Mouse (Mus musculus) thymus, postnatal 14 days (tissue): Measurements from ENCODE around the gene H2-Oa.

Source experiments
- DNase-seq: peaks from one replicate; pipeline ENCODE4 v3.0.0; 2021

The H2-Oa gene

DNA sequence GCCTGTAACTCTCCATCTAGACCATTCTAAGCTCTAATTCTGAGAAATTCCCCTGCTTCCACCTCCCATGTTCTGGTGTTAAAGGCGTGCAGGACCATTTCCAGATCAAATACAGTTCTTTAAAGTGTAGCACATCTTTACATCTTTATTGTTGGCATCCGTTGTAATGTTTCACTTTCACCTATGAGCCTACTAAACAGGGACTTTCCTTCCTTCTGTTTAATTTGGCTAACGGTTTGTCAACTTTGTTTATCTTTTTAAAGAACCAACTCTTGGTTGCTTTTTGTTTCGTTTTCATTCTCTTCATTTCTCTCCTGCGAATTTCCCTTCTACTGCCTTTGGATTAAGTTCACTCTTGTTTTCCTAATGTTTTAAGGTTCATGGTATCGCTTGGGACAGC lies 10.7 kb downstream of the H2-Oa start:
- DNase-seq, result no peak

DNA sequence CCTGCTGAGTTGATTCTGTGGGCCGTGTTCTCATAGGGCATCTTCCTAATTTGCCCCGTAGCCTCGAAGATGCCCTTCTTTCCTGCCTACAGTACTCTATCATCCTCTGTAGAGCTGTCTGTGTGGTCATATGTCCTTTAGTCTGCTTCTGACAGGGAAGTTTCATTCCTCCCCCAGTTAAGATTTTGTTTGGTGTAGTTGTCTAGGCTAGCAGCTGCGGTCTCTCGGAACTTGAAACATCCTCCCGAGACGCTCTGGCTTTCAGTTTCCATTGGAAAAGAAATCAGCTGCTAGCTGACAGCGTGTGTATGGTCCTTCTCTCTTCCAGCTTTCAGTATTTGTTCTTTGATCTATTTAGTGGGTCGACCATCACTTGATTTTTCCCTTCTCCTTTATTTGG lies 12.7 kb downstream of the H2-Oa start:
- DNase-seq, result no peak

DNA sequence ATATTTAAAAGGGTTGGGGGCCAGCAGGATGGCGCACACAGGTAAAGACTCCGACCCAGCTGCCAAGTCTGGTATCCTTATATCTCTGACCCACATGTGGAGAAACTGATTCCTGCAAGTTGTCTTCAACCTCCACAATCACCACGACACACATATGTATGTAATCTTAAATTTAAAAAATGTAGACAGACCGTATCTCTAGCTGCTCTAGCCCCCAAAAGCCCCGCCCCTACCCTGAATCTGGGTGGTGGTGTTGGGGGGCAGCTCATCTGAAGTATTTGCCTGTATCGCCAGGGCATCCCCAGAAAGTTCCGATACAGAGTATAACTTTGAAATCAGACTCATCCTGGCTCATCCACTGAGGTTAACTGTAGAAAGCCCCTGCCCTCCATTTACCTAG lies 14.4 kb downstream of the H2-Oa start:
- no peak for DNase-seq

DNA sequence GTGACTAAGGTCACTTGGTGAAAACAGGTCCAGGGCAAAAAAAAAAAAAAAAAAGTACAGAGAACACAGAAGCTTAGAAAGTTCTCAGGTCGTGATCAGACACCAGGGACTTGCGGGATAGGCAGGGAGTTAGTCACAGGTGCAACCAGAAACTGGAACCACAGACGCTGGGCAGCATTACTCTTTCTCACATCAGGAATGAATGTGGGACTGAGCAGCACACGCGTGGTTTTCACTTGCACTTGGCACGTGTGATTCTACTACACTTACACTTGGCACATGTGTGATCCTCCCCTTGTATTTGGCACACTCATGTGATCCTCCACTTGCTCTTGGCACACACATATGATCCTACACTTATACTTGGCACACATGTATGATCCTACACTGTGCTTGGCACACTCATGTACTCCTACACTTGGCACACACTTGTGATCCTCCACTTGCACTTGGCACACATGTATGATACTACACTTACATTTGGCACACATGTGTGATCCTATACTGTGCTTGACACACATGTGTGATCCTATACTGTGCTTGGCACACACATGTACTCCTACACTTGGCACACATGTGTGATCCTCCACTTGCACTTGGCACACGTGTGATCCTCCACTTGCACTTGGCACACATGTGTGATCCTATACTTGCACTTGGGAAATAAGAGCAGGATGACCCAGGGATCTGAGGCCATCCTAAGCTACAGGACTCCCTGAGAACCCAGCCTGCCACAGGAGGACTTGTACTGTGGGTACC lies 15.1 kb downstream of the H2-Oa start:
- no peak for DNase-seq

DNA sequence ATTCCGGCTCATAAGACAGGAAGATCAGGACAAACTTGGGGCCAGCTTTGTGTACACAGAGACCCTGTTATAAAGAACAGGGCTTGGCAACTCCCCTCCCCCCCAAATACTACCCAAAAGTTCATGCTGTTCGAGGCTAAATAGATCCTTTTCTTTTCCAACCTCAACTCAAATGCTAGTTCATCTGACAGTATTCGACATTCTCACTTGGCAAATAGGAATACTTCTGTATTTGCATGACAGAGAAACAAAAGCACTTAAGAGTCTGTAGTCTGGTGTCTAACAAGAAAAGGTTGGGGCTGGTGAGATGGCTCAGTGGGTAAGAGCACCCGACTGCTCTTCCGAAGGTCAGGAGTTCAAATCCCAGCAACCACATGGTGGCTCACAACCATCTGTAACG lies 16.3 kb downstream of the H2-Oa start:
- no peak for DNase-seq

DNA sequence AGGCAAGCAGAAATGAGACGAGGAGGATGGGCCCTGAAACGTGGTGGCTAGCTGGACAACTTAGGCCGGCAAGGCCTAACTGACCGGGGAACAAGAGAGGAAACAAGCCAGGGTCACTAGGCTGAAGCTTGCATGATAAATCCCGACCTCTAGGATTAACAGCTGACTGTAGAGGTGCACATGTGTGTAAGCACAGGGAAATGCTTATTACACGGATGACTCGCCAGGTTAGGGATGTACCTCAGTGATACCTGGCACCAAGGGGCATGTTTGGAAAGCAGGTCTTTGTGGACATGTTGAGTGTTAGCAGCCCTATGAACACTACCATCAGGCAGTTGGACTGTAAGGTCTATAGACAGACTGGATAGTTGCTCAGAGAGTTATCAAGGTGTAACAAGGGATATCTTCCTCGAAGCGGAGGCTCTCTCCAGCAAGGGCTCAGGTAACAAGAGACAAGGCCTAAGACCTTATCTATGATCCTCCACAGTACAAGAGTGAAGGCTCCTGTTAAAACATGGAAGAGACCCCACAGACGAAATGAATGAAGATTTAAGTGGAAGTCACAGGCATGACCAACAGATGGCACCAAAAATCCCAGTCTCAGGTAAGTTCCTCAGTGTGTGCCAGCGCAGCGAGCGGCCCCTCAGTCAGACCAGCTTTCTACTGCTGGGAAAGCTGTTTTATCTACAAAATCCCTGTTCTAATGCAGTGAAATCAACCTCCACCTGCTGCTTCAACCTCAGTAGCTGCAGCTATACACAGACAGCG lies 17.1 kb downstream of the H2-Oa start:
- peak; percentile 57 for DNase-seq

DNA sequence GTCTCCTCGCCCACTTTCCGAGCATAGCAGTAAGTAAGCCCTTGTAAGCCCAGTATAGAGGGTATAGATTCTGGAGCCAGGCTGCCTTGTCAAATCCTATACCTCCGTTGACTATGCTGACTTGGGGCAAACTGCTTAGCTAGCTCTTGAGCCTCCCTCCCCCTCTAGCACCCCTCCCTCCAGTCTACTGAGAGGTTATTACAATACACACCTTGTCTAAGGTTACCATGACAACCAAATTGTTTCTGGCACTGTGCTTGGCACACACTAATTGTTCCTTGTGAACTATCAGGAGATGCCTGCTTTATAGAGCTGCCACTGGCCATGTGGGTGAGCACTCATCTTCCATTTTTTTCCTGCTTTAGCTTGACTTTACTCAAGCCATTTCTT lies 17.7 kb downstream of the H2-Oa start:
- DNase-seq, result no peak

DNA sequence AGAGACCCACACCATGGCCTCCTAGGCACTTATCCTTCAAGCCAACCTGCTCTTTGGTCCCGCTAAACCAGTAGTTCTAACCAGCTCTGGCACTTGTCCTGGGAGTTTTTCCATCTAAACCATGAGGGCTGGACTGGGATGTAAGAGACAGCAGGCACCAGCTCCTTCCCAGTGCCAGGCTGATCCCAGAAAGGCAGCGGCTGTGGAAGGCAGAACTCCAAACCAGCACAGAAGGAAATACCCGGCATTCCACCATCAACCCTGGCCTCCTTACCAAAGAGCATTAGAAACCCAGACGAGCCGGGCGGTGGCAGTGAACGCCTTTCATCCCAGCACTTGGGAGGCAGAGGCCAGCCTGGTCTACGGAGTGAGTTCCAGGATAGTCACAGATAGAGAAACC lies 18.2 kb downstream of the H2-Oa start:
- DNase-seq, result no peak

DNA sequence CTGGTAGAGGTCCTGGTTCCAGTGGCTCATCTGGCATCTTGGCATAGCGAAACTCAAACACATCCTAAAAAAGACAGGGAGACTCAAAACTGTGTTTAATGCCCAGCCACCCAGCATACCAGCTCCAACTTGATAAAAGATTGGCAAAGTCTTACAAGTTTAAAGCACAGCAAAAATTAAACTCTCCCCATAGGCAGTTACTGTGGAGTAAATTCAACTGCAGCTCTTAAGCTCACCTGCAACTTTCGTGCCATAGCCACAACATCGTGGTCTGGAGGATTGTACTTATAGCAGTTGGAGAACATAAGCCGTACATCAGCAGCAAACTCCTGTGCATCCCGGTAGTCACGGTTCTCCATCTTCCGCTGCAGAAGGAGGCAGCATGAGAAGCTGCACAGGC lies 22.0 kb downstream of the H2-Oa start:
- DNase-seq, result no peak

DNA sequence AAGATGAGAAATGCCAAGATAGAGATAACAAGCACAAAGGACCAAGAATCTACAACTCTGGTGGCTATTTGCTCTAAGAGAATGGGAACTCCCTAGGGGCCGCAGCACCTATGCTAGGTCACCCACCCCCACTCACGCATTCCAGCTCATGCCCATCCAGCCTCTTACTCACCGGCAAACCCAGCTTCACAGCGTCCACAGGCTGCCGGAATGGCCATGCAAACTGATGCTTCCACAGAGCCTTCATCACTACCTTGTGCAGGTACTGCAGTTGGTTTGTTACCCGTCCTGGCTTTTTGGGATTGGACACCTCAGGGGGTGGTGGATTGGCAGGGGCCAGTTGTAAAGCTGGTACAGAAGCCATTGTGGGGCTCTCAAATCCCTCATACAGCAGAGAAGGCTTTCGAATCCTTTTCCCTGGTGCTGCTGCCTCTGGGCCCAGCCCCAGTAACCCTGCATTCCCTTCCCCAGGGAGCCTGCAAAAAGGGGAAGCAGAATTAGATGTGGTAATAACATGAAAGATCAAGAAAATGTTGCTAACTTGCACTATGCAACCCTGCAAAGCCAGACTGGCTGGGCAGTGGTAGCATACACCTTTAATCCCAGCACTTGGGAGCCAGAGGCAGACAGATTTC lies 24.7 kb downstream of the H2-Oa start:
- no peak for DNase-seq

DNA sequence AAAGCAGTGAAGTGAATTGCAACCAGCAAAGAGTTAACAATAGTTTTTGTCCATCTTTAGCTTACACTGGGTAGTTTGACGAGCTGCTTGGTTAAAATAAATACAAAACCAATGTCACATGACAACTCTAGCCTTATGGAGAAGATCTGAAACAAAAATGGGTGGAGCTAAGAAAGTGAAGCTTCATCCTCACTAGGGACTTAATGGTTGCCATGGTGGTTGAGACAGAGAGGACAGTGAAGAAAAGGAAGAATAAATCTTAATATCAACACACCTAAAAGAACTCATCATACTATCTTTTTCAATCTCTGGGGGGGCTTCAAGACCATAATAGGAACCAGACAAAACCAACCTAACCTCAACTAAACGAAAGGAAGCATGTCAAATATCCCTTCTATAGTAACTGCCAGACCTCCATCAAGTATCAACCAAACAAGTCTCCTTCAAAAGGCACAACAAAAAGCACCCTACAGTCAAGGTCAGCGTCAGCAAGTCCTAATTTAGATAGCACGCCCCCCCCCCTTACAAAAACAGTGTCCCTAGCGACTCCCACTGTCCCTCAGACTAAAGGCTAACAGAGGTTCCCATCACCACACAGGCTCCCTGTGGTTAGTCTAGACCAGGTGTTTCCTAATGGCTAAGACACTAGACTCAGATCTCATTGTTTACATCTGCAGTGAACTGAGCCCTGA lies 25.4 kb downstream of the H2-Oa start:
- no peak for DNase-seq

DNA sequence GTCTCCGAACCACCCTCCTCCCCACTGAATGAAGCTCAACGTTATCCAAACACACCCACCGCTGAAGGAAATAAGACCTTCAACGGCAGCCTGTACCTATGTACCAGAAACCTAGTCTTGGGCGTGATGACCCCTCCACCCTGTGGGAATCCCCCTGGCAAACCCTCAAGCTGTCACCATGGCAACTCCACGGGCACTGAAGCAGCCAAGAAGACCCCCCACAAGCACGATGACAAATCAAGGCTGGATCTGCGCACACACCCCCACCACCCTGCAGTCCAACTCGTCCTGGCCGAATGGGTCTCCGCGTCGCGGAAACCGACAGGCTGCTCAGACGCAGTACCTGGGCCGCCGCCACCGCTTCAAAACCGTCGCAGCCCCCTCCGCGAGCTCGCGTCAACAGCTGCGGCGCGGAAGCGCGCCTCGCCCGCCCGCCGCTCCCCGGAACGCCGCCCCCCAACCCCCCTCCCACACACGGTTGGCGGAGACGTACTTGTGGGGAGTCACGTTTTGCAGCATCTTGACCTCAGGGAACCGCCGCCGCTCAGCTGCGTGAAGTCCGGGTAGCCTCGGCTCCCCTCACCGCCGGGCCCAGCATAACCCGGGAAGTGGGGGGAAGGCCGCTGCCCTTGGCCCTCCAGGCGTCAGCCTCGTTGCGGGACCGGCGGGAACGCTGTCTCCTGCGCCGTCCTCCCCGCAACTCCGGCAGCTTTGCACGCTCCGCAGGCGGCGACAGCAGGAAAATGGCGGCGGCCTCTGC lies 26.2 kb downstream of the H2-Oa start:
- DNase-seq, result peak; percentile 85

DNA sequence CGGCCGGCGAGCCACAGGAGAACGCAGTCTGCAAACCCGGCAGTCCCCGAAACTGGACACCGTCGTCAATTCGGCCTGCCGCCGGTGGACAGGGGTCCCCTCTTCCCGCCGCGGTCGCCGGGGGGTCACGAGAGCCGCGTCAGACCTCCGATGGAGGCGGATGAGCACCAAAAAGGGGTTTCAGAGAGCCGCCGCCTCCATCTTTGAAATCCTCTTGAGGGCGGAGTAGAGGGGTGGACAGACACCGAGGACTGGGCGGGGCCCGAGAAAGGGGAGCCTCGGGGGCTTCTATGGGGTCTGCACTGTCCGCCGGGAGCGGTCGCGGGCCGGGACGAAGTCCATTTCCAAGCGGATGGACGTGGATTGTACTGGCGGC lies 26.7 kb downstream of the H2-Oa start:
- no peak for DNase-seq

DNA sequence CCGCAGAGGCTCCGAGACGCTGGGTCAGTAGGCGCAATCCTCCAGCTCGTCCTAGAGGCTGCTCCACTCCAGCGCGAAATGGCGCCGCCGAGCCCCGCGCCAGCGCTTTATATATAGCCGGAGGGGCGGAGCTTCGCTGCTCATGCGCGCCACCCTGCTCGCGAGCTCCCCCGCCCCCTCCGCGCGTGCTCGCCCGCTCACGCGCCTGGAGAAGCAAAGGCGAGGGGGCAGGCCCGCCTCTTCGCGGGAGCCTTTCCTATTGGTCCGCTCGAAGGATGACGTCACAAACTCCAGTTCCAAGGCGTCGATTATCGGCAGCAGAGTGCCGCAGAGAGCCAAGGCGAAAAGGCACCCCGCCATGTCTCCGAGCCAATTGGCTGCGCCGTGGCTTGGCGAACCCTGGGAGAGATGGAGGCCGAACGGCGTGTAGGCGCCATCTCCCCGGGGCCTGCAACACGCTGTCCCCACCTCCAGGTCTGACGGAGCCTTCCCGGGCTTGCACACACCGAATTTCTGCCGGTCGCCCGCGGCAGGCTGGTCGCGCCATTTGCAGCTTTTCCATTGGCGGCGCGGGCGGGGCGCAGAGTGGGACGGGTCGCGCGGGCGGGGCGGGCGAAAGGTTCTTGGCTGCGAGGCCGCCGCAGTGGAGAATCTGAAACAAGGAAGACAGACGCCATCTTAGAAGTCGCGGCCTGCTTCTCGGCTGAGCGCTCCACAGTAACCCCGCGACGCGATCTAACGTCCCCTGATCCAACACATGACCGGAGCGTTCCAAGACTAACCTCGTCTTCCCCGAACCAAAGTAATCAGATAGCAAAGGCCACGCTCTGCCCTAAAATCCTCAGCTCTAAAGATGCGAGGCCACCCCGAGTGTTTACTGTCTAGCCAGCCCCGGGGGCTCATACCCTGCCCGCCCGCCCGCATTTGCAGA lies 27.4 kb downstream of the H2-Oa start, which contains the start of gene H2-DMa:
TSS of gene H2-DMa (plus strand) at position 293 of the 931 bp plus-strand sequence.
- peak; percentile 99 for DNase-seq

DNA sequence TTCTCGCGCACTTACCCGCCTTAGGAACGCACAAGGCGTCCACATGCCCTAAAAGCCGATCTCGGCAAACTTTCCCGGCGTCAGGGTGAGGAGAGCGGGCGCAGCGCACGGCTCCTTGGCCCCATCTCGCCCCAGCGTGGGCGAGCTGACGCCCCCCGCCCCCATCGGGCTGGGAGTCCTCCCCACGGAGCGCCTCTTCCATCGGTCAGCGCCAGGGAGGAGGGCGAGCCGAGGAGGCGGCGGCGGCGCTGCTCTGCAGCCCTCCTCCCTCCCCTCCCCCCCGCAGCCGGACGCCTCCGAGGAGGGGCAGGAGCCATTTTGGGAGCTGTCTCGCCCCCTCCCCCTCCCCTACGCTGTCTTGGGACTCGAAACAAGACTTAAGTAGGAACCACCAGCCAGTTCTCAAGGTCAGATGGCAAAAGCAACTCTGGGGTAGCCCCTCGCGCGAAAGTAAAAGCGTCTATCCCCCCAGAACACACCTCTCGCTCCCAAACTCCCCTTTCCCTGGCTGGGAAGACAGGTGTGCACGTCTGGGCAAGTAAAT lies 28.1 kb downstream of the H2-Oa start:
- peak; percentile 89 for DNase-seq

DNA sequence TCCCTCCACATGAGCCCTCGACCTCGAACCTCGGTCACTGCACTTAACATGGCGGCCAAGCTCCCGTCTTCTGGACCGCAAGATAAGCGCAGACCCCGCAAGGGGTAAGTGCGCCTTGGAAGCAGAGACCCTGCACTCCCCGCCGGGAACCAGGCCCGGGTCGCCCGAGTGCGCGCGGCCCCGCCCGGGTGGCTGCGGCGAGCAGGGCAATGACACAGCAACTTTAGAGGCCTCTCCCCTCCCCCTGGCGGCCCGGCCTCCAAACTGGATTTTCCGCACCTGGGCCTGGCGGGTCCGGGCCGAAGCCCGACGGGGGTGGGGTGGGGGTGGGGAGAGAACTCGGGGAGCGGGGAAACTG lies 28.7 kb downstream of the H2-Oa start:
- peak; percentile 90 for DNase-seq

DNA sequence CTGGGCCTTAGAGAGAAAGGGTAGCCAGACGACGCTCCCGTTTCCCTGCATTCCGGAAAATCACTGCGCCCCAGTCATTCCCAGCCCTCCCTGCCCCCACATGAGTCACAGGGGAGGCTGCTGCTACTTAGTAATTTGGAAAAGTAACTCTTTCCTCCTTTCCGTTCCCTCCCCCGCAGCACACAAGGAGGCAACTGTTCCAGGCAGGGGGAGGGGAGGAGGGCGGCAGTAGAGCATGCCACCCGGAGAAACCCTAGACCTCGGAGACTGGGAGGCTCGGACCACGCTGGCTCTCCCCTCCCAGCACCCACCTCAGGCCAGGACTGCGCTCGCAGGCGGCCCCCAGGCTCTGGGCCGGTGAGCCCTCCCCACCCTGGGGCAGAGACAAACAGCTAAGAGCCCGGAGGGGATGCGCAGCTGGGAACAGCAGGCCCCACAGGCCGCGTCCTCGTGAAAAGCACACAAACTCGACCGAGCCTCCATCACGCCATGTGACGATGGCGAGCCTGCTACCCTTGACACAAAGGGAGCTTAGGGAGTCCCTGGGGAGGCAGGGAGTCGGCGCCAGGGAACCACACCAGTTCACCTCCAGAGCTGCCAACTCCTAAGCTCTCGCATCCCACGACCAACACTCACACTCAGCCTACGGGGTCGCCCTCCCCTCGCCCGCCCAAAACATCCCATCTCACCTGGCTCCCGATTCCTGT lies 29.2 kb downstream of the H2-Oa start:
- DNase-seq, result peak; percentile 66

DNA sequence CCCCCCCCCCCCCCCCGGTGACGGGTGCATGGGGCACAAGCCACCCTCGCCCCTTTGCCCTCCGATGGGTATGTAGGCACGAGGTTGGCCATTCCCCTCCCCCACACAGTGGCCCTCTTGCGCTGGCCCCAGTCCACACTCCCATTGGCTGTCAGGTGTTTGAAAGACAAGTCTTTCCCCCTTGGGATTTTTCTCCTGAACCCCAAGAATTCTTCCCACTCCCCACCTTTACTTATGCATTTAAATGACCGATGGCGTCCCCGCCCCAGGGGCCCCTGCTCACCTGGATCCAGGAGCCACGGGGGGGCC lies 29.7 kb downstream of the H2-Oa start:
- no peak for DNase-seq

DNA sequence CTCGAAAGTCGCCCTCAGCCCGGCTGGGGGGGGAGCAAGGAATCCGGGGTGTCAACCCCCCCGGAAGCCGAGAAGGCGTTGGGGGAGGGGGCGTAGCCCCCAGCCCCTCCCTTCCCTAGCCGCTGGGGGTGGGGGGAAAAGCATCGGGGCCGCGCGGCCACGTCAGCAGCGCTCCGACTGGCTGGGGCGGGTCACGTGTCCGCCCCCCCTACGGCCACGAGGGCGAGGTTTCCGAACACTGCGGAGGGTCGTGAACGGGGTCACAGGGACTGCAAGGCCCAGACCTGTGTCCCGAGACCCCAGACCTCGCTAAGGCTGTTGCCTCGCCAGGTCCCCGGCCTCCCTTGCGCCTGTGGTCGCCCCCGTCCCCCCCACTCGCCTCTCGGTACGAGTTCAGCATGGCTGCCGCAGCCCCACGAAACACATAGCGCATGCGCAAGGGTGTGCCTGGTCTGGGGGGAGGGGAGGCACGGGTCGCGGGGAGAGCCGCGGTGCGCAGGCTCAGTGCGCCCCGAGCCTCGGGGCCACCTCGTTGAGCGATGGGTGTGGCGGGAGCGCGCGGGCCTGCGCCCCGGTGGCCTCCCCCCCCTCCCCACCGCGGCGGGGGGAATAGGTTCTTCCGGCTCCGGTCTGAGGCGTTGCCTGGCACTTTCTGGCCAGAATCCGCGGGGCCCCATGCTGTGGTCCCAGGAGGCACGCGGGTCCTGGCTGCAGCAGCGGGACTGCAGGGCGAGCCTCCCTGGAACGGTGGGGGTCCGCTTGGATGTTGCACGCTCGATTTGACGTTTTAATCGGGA lies 30.2 kb downstream of the H2-Oa start, which contains the start of gene Brd2:
TSS of gene Brd2 (minus strand) at position 447 of the 797 bp plus-strand sequence.
- DNase-seq, result peak; percentile 99

DNA sequence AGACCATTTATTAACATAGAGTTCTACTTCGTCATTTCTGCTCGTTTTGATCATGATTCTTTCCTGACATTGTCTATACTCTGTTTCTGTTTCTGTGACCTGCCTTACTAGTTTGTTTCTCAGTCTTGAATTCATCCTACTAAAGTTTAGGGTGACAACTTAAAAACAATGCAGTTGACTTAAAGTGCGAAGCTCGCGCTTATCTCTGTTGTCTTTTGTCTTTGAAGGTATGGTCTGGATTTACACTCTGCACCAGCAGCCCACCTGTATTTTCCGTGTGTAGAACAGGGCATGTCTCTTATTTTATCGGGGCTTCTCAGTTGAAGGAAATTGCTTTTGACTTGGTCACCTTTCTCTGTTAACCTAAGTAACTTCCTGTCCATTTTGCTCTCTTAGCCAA lies 31.0 kb downstream of the H2-Oa start:
- no peak for DNase-seq
